Mouse (Mus musculus) midbrain, embryonic 16.5 days (tissue): ENCODE results near the gene Pigu. TPM values are rescaled to one million over a fixed set of nuclear protein-coding genes. Genes with fewer than 3 reads are reported as not detected.

Experiments
- ATAC-seq: fragments of 200-750 bp; cut with Nextera tagmentation; 2 replicates; pipeline ENCODE4 v1.8.0; 2017; ENCODE audit warnings: moderate TSS enrichment
- H3K27ac ChIP-seq: fragments of 300-500 bp; sonication (generic); 2 replicates; pipeline ENCODE4 v1.5.1; 2014; ENCODE audit warnings: mild to moderate bottlenecking, low read length, mixed read lengths
- H3K27me3 ChIP-seq: fragments of 300-500 bp; sonication (generic); 2 replicates; pipeline ENCODE4 v1.6.1; 2014; ENCODE audit warnings: low read depth, low read length, mixed read lengths; ENCODE audit not compliant: control insufficient read depth, insufficient read depth
- H3K36me3 ChIP-seq: fragments of 300-500 bp; sonication (generic); 2 replicates; pipeline ENCODE4 v1.6.1; 2014; ENCODE audit warnings: mild to moderate bottlenecking, low read length, moderate library complexity, mixed read lengths; ENCODE audit not compliant: control insufficient read depth, insufficient read depth
- H3K4me1 ChIP-seq: fragments of 300-500 bp; sonication (generic); 2 replicates; pipeline ENCODE4 v1.6.1; 2014; ENCODE audit warnings: mild to moderate bottlenecking, low read length, mixed read lengths; ENCODE audit not compliant: control insufficient read depth, insufficient read depth
- H3K4me2 ChIP-seq: fragments of 300-500 bp; sonication (generic); 2 replicates; pipeline ENCODE4 v1.6.1; 2014; ENCODE audit warnings: mild to moderate bottlenecking, low read length, mixed read lengths
- H3K4me3 ChIP-seq: fragments of 300-500 bp; sonication (generic); 2 replicates; pipeline ENCODE4 v1.5.1; 2014; ENCODE audit warnings: low read depth, mild to moderate bottlenecking, low read length, moderate library complexity, mixed read lengths
- H3K9ac ChIP-seq: fragments of 300-500 bp; sonication (generic); 2 replicates; pipeline ENCODE4 v1.6.1; 2014; ENCODE audit warnings: low read depth, low read length, mixed read lengths
- H3K9me3 ChIP-seq: fragments of 300-500 bp; sonication (generic); replicated peaks from 2 replicates; pipeline ENCODE4 v1.6.1; 2014; ENCODE audit warnings: mild to moderate bottlenecking, low read length, mixed read lengths; ENCODE audit not compliant: control insufficient read depth, poor library complexity, severe bottlenecking
- WGBS: fragments of 180-500 bp; shearing (Covaris S2); extraction: QIAGEN DNeasy Blood & Tissue Kit; methylation state at CpG from one replicate; pipeline ENCODE4 v1.1.7; 2014; 5-methylcytosine and 5-hydroxymethylcytosine counted together
- polyA plus RNA-seq: library from polyadenylated mRNA; unstranded; fragments of >200 nt; fragmentation: Nextera tagmentation; extraction: Ambion mirVana; gene quantifications from 2 replicates; pipeline ENCODE4 v1.2.1, GENCODE M21; 2015

Pigu gene
- 64.7 and 65.0 TPM in 2 replicates for polyA plus RNA-seq

DNA sequence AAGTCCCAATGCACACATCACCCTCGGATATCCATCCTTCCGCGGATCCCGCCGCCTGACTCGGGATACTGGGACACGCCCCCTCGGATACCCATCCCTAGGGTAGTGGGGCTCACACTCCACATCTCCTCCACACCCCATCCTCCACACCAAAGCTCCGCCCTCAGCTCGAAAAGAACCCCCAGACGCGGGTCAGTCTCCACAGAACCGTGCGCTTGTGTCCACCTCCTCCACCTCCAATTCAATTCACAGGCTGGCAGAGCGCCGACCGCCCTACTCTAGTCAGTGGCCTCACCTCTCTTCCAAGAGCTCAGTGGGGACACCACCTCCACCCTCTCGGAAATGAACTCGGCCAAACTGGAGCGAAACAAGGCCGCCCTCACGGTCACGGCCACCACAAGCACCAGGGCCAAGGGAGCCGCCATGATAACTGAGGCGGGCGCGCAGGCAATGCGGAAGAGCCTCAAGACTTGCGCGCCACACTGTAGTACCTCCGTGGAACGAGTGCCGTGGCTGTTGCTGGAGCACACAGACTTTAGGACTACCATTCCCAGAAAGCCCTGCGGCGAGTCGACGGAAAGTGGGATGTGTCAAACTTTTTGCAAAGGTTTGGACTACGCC lies at the start of gene Pigu:
TSS of gene Pigu (minus strand) at position 460 of the 621 bp plus-strand sequence.
- ATAC-seq = peak; percentile 99
- Histone ChIP-seq H3K27me3 (no peaks in the 10 kb centered on the region), H3K4me2 (peak within 1 kb of the TSS; percentile 84), H3K36me3 (no peaks in the 10 kb centered on the region), H3K27ac (peak within 1 kb of the TSS; percentile 83), H3K9me3 (no peaks in the 10 kb centered on the region), H3K9ac (peak within 1 kb of the TSS; percentile 89), H3K4me1 (peaks cover 10% of the 10 kb centered on the region), H3K4me3 (peak within 1 kb of the TSS; percentile 72)
- under 1% methylated on average over 38 of the region's 38 CpGs for WGBS

DNA sequence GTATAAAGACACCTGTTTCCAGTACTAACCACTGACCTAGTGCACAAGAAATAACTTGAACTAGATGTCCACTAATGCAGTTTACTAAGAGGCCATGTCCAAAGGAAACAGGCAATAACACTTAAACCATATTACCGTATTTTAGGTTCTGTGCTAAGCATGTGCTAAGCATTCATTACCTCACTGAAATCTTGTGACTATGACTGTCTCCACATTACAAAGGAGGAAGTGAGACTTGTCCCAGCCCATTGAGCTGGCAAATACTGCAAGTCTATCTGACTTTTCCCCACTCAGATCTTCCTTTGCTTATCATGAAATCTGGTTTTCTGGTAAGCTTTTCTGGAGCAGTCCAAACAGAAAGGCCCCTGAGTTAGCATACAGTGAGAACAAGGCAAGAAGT lies 47.4 kb upstream of the Pigu start:
- Histone ChIP-seq H3K4me1 (no peaks in the 10 kb centered on the region), H3K4me3 (no peak overlapping the region), H3K27me3 (no peaks in the 10 kb centered on the region), H3K9me3 (no peaks in the 10 kb centered on the region), H3K27ac (no peak overlapping the region), H3K36me3 (peaks cover 40% of the 10 kb centered on the region), H3K9ac (no peak overlapping the region), H3K4me2 (no peak overlapping the region)
- 98% methylated on average over 1 of the region's 1 CpGs for WGBS
- ATAC-seq = no peak

DNA sequence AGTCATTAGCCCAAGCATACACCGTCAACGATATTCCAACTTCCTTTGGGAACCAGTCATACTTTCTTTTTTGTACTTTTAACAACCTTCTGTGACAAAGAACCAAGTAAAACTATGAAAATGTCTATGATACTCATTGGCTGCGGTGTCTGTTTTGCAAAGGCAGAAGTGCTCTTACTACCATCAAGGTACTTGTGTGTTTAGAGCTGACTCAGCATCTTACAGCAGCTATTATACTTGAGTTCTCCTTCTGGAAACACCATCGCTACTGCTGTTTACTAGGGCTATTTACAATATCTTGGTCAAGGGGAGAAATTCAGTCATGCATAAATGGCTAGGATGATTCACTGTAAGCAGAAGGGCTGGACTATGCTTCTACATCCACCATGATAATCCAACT lies 44.7 kb upstream of the Pigu start:
- Histone ChIP-seq H3K36me3 (peaks cover 33% of the 10 kb centered on the region), H3K9ac (no peak overlapping the region), H3K4me1 (no peaks in the 10 kb centered on the region)

DNA sequence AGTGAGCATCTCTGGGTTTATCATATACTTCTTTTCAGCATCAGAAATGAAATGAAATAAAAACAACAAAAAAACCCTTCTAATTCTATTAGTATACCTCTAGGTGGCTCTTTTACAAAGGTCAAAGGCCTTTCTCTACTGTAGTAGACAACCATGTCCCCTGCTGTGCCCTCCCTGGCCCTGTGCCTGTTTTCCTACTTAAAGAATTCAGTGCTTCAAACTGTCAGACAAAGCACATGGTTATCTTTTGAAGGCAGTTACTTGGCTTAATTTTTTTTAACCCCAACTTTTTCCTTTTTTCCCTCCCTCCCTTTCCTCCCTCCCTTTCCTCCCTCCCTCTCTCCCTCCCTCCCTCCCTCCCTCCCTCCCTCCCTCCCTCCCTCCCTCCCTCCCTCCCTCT lies 43.0 kb upstream of the Pigu start:
- no peak overlapping the region for H3K9ac ChIP-seq
- H3K27me3 ChIP-seq = no peaks in the 10 kb centered on the region
- H3K27ac ChIP-seq = no peak overlapping the region
- H3K4me1 ChIP-seq = no peaks in the 10 kb centered on the region
- no peak overlapping the region for H3K4me2 ChIP-seq
- no peak for ATAC-seq
- H3K9me3 ChIP-seq = no peaks in the 10 kb centered on the region
- H3K36me3 ChIP-seq = peaks cover 17% of the 10 kb centered on the region; the same call in 1 of the 2 replicates
- H3K4me3 ChIP-seq = no peak overlapping the region

More for the DNA sequence above, 44.7 kb upstream of the Pigu start:
- H3K4me2 ChIP-seq = no peak overlapping the region
- no peak overlapping the region for H3K27ac ChIP-seq
- ATAC-seq = no peak
- WGBS = 98% methylated on average over 4 of the region's 4 CpGs
- no peak overlapping the region for H3K4me3 ChIP-seq
- no peaks in the 10 kb centered on the region for H3K9me3 ChIP-seq
- H3K27me3 ChIP-seq = no peaks in the 10 kb centered on the region

DNA sequence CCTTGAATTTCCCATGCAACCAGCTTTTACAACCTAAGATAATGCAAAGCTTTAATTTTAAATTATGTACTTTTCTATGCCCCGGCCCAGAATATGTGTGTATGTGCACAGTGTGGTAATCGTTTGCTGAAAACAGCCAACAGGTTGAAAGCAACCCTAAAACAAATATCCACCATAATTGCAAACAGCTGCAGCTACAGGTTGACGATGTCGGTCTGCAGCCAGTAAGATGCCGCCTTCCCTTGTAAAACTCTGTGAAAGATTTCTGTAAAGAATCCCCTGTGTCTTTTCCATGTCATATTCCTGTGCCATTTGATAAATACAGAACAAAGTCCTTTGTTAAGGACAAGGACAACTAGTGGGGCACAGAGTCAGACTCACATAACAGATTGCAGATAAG lies 37.4 kb upstream of the Pigu start:
- no peaks in the 10 kb centered on the region for H3K9me3 ChIP-seq
- ATAC-seq = no peak
- WGBS = 90% methylated on average over 5 of the region's 5 CpGs
- no peaks in the 10 kb centered on the region for H3K4me1 ChIP-seq
- no peak overlapping the region for H3K4me2 ChIP-seq
- H3K4me3 ChIP-seq = no peak overlapping the region
- H3K36me3 ChIP-seq = peaks cover 11% of the 10 kb centered on the region; the same call in 1 of the 2 replicates
- no peak overlapping the region for H3K9ac ChIP-seq
- no peak overlapping the region for H3K27ac ChIP-seq
- no peaks in the 10 kb centered on the region for H3K27me3 ChIP-seq

DNA sequence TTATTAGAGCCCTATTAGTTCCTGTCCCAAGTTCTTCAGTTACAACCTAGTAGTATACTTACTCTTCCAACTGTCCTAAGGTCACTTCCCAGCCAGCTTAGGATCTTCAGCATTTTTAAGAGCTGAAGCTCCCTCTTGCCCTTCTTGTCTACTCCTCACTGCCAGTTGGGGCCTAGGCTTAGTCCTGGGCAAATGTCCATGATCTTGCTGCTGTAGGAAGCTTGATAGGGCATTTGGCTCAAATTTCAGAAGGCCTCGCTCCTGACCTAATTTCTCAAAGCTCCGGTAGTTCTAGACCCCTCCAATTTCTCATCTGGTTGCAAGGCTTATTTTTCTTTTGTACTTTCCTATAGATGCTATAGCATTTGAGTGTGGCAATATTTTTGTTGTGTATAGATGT lies 31.3 kb upstream of the Pigu start:
- ATAC-seq = no peak
- H3K9ac ChIP-seq = no peak overlapping the region
- H3K4me2 ChIP-seq = no peak overlapping the region
- H3K27me3 ChIP-seq = no peaks in the 10 kb centered on the region
- no peaks in the 10 kb centered on the region for H3K9me3 ChIP-seq
- 94% methylated on average over 2 of the region's 2 CpGs for WGBS
- H3K36me3 ChIP-seq = peaks cover 22% of the 10 kb centered on the region
- no peak overlapping the region for H3K4me3 ChIP-seq
- no peak overlapping the region for H3K27ac ChIP-seq
- peaks cover 32% of the 10 kb centered on the region for H3K4me1 ChIP-seq

DNA sequence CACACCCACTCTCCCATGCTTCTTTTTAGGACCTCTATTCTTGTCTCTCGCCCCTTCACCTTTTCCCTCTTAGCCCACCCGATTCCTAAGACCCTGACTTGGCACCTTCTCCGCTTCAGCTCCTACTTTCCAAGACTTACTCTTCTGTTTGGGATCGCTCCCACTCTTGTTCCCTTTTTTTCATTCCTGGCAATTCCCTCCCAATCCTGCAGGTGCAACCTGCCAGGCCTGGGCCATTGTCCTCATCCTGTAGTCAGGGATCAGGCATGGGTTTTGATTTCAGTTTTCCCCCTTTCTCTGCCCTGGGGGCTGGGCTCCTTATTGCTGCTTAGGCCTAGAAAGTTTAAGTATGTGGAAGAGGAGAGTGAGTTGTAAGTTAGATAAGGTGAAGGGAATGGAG lies 29.8 kb upstream of the Pigu start:
- H3K36me3 ChIP-seq = peaks cover 22% of the 10 kb centered on the region
- H3K27me3 ChIP-seq = no peaks in the 10 kb centered on the region

DNA sequence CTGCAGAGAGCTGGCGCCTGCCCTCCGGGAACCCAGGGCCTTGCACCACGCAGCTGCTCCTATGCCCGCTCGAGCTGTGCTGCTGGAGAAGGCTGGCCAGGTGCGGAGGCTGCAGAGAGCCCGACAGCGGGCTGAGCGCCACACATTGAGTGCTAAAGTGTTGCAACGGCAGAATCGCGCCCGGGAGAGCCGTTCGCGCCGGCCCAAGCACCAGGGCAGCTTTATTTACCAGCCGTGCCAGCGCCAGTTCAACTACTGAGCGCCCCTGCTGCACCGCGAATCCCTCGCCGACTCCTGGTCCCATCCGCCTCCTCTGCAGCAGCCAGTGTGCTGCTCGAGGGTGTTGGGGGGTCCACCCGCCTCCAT lies 29.3 kb upstream of the Pigu start:
- Histone ChIP-seq H3K9me3 (no peaks in the 10 kb centered on the region), H3K27ac (peak overlapping the region; percentile 38; the same call in 1 of the 2 replicates), H3K27me3 (no peaks in the 10 kb centered on the region), H3K4me3 (no peak overlapping the region), H3K4me1 (peaks cover 44% of the 10 kb centered on the region), H3K4me2 (peak overlapping the region; percentile 25; the same call in 1 of the 2 replicates), H3K9ac (peak overlapping the region; percentile 52; the same call in 1 of the 2 replicates), H3K36me3 (peaks cover 22% of the 10 kb centered on the region)
- ATAC-seq = no peak
- 12% methylated on average over 26 of the region's 27 CpGs for WGBS

More for the DNA sequence above, 29.8 kb upstream of the Pigu start:
- no peak overlapping the region for H3K4me3 ChIP-seq
- H3K9me3 ChIP-seq = no peaks in the 10 kb centered on the region
- H3K4me2 ChIP-seq = no peak overlapping the region
- ATAC-seq = no peak
- peak overlapping the region; percentile 12; the same call in 1 of the 2 replicates for H3K9ac ChIP-seq
- no peak overlapping the region for H3K27ac ChIP-seq
- WGBS = 58% methylated on average over 4 of the region's 4 CpGs
- H3K4me1 ChIP-seq = peaks cover 44% of the 10 kb centered on the region

DNA sequence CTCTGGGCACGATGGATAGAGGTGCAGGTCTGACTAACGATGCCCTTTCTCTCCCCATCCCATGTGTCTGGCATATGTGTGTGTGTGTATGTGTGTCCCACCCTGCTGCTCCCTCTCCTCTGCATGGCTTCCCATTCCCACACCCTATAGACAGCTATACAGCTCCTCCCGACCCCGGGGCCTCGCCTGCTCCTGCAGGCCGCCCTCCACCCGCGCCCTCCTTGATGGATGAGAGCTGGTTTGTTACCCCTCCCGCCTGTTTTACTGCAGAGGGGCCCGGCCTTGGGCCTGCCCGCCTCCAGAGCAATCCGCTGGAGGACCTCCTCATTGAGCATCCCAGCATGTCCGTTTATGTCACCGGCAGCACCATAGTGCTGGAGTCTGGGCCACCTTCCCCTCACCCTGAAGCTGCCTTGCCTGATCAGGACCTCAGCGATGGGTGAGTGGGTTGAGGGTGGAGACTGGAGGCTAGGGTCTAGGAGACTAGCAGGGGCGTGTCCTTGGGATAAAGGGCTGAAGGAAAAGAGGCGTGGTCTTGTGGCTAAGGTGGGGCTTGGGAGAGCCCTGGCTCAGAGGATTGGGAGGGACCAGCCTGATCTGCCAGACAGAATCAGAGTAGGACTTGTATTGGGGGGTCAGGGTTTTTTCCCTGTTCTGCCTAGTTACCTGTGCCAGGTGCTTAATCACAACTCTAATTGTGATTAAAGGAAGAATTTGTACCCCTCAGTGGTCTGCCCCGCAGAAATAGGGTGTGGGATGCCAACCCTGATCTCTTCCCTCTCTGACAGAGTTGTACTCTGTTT lies 28.7 kb upstream of the Pigu start:
- no peaks in the 10 kb centered on the region for H3K27me3 ChIP-seq
- H3K9me3 ChIP-seq = no peaks in the 10 kb centered on the region
- H3K36me3 ChIP-seq = peaks cover 20% of the 10 kb centered on the region
- ATAC-seq = no peak
- H3K4me3 ChIP-seq = no peak overlapping the region
- H3K9ac ChIP-seq = peak overlapping the region; percentile 57
- H3K4me2 ChIP-seq = peak overlapping the region; percentile 37
- H3K4me1 ChIP-seq = peaks cover 44% of the 10 kb centered on the region
- 46% methylated on average over 18 of the region's 18 CpGs for WGBS
- H3K27ac ChIP-seq = peak overlapping the region; percentile 38; the same call in 1 of the 2 replicates
